Mouse (Mus musculus) embryonic facial prominence, embryonic 13.5 days (tissue): ENCODE measurements at regions not wholly inside any gene's neighbourhood (a gene's known extent, or its start where the extent isn't known, plus 50 kb on each side); places are given as distances from the start of the nearest gene placed in this dataset.

Experiments used
- ATAC-seq: fragments of 200-750 bp; cut with Nextera tagmentation; 2 replicates; pipeline ENCODE4 v1.8.0; 2017; ENCODE audit warnings: low read depth; ENCODE audit not compliant: insufficient number of reproducible peaks, insufficient read depth, low FRiP score, low TSS enrichment
- H3K27ac ChIP-seq: fragments of 300-500 bp; sonication (generic); 2 replicates; pipeline ENCODE4 v1.5.1; 2015; ENCODE audit warnings: moderate library complexity, mild to moderate bottlenecking, inconsistent platforms
- H3K27me3 ChIP-seq: fragments of 300-500 bp; sonication (generic); 2 replicates; pipeline ENCODE4 v1.6.1; 2015; ENCODE audit warnings: mild to moderate bottlenecking, inconsistent platforms
- H3K36me3 ChIP-seq: fragments of 300-500 bp; sonication (generic); 2 replicates; pipeline ENCODE4 v1.6.1; 2015; ENCODE audit warnings: mild to moderate bottlenecking, inconsistent platforms
- H3K4me1 ChIP-seq: fragments of 300-500 bp; sonication (generic); 2 replicates; pipeline ENCODE4 v1.6.1; 2015; ENCODE audit warnings: inconsistent platforms
- H3K4me2 ChIP-seq: fragments of 300-500 bp; sonication (generic); 2 replicates; pipeline ENCODE4 v1.6.1; 2015; ENCODE audit warnings: moderate library complexity, mild to moderate bottlenecking, inconsistent platforms
- H3K4me3 ChIP-seq: fragments of 300-500 bp; sonication (generic); 2 replicates; pipeline ENCODE4 v1.5.1; 2015; ENCODE audit warnings: mild to moderate bottlenecking, inconsistent platforms
- H3K9ac ChIP-seq: fragments of 300-500 bp; sonication (generic); 2 replicates; pipeline ENCODE4 v1.6.1; 2015; ENCODE audit warnings: mild to moderate bottlenecking, inconsistent platforms
- H3K9me3 ChIP-seq: fragments of 300-500 bp; sonication (generic); 2 replicates; pipeline ENCODE4 v1.6.1; 2016; ENCODE audit warnings: inconsistent platforms
- WGBS: fragments of 180-500 bp; shearing (Covaris S2); methylation state at CpG from one replicate; pipeline ENCODE4 v1.1.7; 2015; ENCODE audit warnings: mixed read lengths; 5-methylcytosine and 5-hydroxymethylcytosine counted together

DNA sequence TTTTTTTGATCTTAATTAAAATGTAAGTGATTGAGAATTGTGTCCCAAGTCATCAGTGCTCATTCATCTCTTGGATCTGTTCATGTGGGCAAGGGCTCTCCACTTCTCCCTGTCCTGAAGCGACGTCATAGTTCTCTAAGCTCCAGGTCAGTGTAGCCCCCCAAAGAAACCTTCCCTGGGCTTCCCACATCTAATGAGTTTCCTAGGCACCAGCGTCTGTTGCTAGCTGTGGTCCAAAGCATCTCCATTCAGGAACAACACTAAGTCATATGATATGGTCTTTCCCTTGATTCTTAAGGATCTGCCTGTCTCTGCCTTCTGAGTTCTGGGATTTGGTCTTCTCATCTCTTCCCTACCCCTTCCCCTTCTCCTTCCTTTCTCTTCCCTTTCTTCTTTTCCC, 66.3 kb upstream of the Sox4 start:
- H3K4me3 ChIP-seq = no peak overlapping the region
- no peaks in the 10 kb centered on the region for H3K9me3 ChIP-seq
- H3K9ac ChIP-seq = no peak overlapping the region
- H3K4me1 ChIP-seq = peaks cover 4% of the 10 kb centered on the region
- no peak overlapping the region for H3K4me2 ChIP-seq
- no peak for ATAC-seq
- H3K27me3 ChIP-seq = 0 out of 2 replicates have a peak, but pooled peaks cover 5% of the 10 kb centered on the region
- 94% methylated on average over 3 of the region's 3 CpGs for WGBS
- H3K36me3 ChIP-seq = no peaks in the 10 kb centered on the region
- H3K27ac ChIP-seq = no peak overlapping the region

DNA sequence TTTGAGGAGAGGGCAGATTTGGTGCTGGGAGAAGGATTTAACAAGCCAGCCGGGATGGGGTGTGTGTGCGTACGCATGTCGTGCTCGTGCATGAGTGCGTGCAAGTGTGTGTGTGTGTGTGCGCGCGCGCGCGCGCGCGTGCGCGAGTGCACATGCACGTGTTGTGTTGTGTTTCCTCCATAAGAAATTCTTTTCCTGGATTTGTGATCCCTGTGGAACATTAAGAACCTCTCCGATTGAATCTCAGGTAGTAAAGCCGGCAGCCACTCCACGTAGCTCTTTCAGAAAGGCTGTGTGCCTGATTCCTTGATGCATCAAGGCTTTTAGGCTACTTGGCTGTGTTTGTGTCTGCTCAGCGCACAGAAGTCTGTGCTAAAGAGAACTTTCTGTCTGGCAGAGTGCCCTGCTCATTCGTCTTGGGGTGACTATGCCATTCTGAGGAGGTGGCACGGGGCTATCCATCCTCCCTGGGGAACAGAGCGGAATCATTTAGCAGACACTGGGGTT, 62.7 kb upstream of the Sox4 start:
- H3K9ac ChIP-seq = no peak overlapping the region
- 77% methylated on average over 25 of the region's 25 CpGs for WGBS
- H3K4me2 ChIP-seq = no peak overlapping the region
- H3K27me3 ChIP-seq = 0 out of 2 replicates have a peak, but pooled peaks cover 5% of the 10 kb centered on the region
- H3K36me3 ChIP-seq = no peaks in the 10 kb centered on the region
- H3K4me3 ChIP-seq = no peak overlapping the region
- ATAC-seq = no peak
- peaks cover 9% of the 10 kb centered on the region for H3K4me1 ChIP-seq
- H3K27ac ChIP-seq = no peak overlapping the region
- no peaks in the 10 kb centered on the region for H3K9me3 ChIP-seq

DNA sequence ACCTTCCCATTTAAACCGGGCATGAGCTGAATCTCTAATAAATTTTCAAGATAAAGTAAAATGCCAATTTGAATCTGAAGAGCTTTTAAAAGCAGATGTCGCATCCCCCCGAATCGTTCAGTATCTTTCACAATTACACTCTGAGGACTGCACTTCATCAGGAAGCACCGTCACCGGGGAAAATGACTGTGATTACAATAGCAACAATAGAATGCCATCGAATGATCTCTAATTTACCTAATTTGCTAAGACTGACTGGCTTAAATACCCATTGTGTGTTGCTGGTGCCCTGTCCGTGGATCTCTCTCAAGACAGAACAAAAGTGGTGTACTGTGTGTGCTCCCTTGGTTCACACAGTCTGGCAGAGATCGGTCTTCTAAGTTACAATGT, 62.1 kb upstream of the Sox4 start:
- WGBS = 44% methylated on average over 9 of the region's 9 CpGs
- H3K4me2 ChIP-seq = peak overlapping the region; percentile 24

DNA sequence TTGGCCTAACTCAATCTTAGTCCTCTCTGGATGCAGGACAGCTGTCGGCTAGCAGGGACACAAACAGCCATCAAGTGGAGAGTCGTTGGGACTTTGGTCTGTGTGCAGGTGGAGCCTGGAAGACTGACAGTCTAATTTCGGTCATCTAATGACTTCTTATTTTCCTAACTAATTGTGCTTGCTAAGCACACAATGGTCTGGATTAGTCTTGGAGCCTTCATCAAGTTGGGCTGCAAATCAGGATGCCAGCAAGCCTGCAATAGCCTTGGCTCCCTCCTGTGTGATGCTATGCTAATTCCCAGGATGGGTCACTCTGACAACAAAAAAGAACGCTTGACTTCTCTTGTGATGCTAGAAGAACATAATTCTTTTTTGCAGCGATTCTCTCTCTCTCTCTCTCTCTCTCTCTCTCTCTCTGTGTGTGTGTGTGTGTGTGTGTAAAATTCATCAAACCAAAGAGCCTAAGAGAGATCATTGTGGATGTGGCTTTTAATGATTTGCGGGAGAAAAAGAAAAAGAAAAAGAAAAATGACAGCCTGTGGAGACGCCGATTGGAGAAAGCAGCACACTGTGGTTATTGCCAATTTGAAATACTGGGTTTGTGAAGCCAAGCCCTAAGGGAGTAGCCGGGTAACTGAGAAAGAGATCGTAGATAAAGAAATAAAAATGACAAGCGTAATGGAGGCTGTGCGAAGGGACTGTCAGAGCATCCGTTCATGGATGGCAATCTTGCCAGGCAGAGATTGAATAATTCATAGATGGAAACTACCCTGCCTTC, 61.5 kb upstream of the Sox4 start:
- no peaks in the 10 kb centered on the region for H3K9me3 ChIP-seq
- WGBS = 29% methylated on average over 13 of the region's 13 CpGs
- no peaks in the 10 kb centered on the region for H3K36me3 ChIP-seq
- no peak overlapping the region for H3K9ac ChIP-seq
- H3K4me1 ChIP-seq = peaks cover 9% of the 10 kb centered on the region
- no peak overlapping the region for H3K4me3 ChIP-seq
- 0 out of 2 replicates have a peak, but pooled peaks cover 5% of the 10 kb centered on the region for H3K27me3 ChIP-seq
- ATAC-seq = no peak
- no peak overlapping the region for H3K27ac ChIP-seq
- peak overlapping the region; percentile 24 for H3K4me2 ChIP-seq

More for the DNA sequence above, 62.1 kb upstream of the Sox4 start:
- 0 out of 2 replicates have a peak, but pooled peaks cover 5% of the 10 kb centered on the region for H3K27me3 ChIP-seq
- no peak overlapping the region for H3K27ac ChIP-seq
- ATAC-seq = no peak
- H3K4me3 ChIP-seq = no peak overlapping the region
- H3K9me3 ChIP-seq = no peaks in the 10 kb centered on the region
- no peaks in the 10 kb centered on the region for H3K36me3 ChIP-seq
- H3K9ac ChIP-seq = no peak overlapping the region
- H3K4me1 ChIP-seq = peaks cover 9% of the 10 kb centered on the region

DNA sequence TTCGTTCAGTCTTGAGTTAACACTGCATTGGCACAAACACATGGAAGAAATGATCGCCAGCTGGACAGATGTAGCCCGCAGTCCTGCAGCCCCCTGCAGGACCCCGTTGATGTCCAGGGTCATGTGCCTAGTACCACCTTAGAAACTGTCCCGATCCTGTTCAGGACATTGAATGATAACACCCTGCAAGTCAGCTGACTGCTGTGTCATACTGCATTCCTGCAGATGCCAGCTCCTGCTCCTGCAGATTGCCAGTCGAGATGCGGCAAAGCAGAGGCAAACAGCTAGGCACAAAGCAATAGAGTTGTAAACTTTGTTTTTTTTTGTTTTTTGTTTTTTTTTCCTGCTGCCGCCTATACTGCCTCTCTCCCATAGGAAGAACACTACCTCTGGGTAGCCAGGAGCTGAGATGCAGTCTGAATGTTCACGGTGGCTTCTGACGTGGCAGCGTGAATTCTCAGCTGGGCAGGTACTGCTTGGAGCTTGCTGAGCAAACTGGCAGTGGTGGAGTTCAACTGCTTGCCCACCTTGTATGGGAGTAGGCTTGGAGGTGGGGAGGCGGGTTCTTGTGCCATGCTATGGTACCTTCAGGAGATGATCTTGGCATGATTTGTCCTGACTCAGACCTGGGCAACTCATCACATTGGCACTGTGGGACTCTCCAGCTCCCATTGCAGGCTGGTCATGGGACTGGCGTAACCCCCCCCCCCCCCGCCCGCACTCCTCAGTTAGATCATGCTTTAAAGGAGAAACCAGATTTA, 60.7 kb upstream of the Sox4 start:
- H3K9me3 ChIP-seq = no peaks in the 10 kb centered on the region
- no peaks in the 10 kb centered on the region for H3K36me3 ChIP-seq
- no peak for ATAC-seq
- H3K4me3 ChIP-seq = no peak overlapping the region
- WGBS = 73% methylated on average over 15 of the region's 15 CpGs
- H3K4me2 ChIP-seq = no peak overlapping the region
- H3K27me3 ChIP-seq = 0 out of 2 replicates have a peak, but pooled peaks cover 5% of the 10 kb centered on the region
- H3K4me1 ChIP-seq = peaks cover 9% of the 10 kb centered on the region
- no peak overlapping the region for H3K9ac ChIP-seq
- no peak overlapping the region for H3K27ac ChIP-seq

DNA sequence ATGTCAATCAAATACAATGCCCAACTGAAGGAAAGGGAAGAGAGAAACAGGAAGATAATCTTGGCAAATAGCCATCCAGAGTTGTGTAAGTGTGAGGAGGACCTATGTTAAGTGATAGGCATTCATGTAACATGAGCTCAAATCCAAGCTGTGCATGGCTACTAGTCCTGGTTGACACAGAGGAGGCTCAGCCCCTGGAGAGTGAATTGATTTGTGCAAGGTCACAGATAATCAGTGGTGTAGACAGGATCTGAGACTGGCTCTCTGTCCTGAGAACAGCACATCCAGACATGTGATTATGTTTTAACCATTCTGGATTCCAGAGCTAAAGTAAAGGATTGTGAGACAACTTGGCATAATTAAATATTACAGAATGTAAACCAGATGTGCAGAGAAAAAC, 53.0 kb upstream of the Sox4 start:
- no peak for ATAC-seq
- no peak overlapping the region for H3K27ac ChIP-seq
- H3K9ac ChIP-seq = no peak overlapping the region
- H3K4me2 ChIP-seq = no peak overlapping the region
- H3K36me3 ChIP-seq = no peaks in the 10 kb centered on the region
- H3K9me3 ChIP-seq = no peaks in the 10 kb centered on the region
- no peaks in the 10 kb centered on the region for H3K27me3 ChIP-seq
- H3K4me3 ChIP-seq = no peak overlapping the region
- peaks cover 8% of the 10 kb centered on the region for H3K4me1 ChIP-seq
